Mouse (Mus musculus) skeletal muscle tissue, adult 2 months (tissue): ENCODE measurements at regions not wholly inside any gene's neighbourhood (a gene's known extent, or its start where the extent isn't known, plus 50 kb on each side); places are given as distances from the start of the nearest gene placed in this dataset.
"Not testable (repeated sequence)": the region's sequence is repeated elsewhere in the genome, so short reads cannot be mapped to it uniquely, and the experiment has no call there.

ENCODE experiments used
- DNase-seq: peaks from one replicate; pipeline ENCODE4 v3.0.0-alpha.2; 2012; ENCODE audit warnings: low read depth, low spot score

- DNase-seq = no peak
Observed at GRCm38 (mm10) chr15:25252648-25253567, 160.7 kb downstream of the Basp1 start.

- DNase-seq = no peak
Observed at GRCm38 (mm10) chr15:25245631-25246030, 167.9 kb downstream of the Basp1 start.

GRCm38 (mm10) chr15:25237665-25238664 is 175.6 kb downstream of the Basp1 start:
- no peak for DNase-seq

- no peak for DNase-seq
Observed at GRCm38 (mm10) chr15:25236191-25236723, 177.3 kb downstream of the Basp1 start.

GRCm38 (mm10) chr15:25234064-25234700 is 179.4 kb downstream of the Basp1 start:
- no peak for DNase-seq

GRCm38 (mm10) chr15:25230213-25230612 is 183.4 kb downstream of the Basp1 start:
- no peak for DNase-seq

GRCm38 (mm10) chr15:25229807-25230206 is 183.8 kb downstream of the Basp1 start:
- DNase-seq = no peak

- no peak for DNase-seq
Observed at GRCm38 (mm10) chr15:25227496-25227895, 186.1 kb downstream of the Basp1 start.

- DNase-seq = no peak
Observed at GRCm38 (mm10) chr15:25225936-25226335, 187.6 kb downstream of the Basp1 start.

GRCm38 (mm10) chr15:25225431-25225830 is 188.1 kb downstream of the Basp1 start:
- DNase-seq = no peak

- no peak for DNase-seq
Observed at GRCm38 (mm10) chr15:25221749-25222148, 191.8 kb downstream of the Basp1 start.

- no peak for DNase-seq
Observed at GRCm38 (mm10) chr15:25216375-25216774, 197.2 kb downstream of the Basp1 start.

GRCm38 (mm10) chr15:25202097-25202496 is 211.5 kb downstream of the Basp1 start:
- no peak for DNase-seq

GRCm38 (mm10) chr15:25200249-25200648 is 213.3 kb downstream of the Basp1 start:
- DNase-seq = not testable (repeated sequence)

GRCm38 (mm10) chr15:25187881-25188326 is 225.7 kb downstream of the Basp1 start:
- no peak for DNase-seq

GRCm38 (mm10) chr15:25172755-25173154 is 240.8 kb downstream of the Basp1 start:
- no peak for DNase-seq

- no peak for DNase-seq
Observed at GRCm38 (mm10) chr15:25146371-25146770, 267.2 kb downstream of the Basp1 start.

GRCm38 (mm10) chr15:25144228-25144627 is 269.3 kb downstream of the Basp1 start:
- no peak for DNase-seq

GRCm38 (mm10) chr15:25140389-25141181 is 273.0 kb downstream of the Basp1 start:
- DNase-seq = peak; percentile 43

GRCm38 (mm10) chr15:25137091-25137490 is 276.5 kb downstream of the Basp1 start:
- no peak for DNase-seq
